Mouse (Mus musculus) MEL (cell line): ENCODE data around the gene Sp6. TPM values are rescaled to one million over a fixed set of nuclear protein-coding genes. Genes with fewer than 3 reads are reported as not detected.

Experiments used
- DNase-seq: peaks from one replicate; pipeline ENCODE4 v3.0.0; 2011; ENCODE audit warnings: low read depth, low spot score
- H3K27ac ChIP-seq: 2 replicates; pipeline ENCODE4 v1.5.1; 2012; ENCODE audit warnings: low read depth, mild to moderate bottlenecking, control low read depth, low read length, moderate library complexity; ENCODE audit not compliant: control insufficient read depth
- H3K27me3 ChIP-seq, 2 experiments: fragments of 150-350 bp in 1 of 2; sonication (generic) in 1 of 2; 2 replicates each; pipeline ENCODE4 v1.6.1; 2012; ENCODE audit warnings: low read length in 2 of 2, mild to moderate bottlenecking in 2 of 2, improper control_type of control experiment in 1 of 2, moderate library complexity in 1 of 2; ENCODE audit not compliant: insufficient read depth in 2 of 2, control insufficient read depth in 1 of 2
- H3K36me3 ChIP-seq, 2 experiments: 2 replicates each; pipeline ENCODE4 v1.6.1; 2012 to 2014; ENCODE audit warnings: low read length in 2 of 2, improper control_type of control experiment in 1 of 2, inconsistent platforms in 1 of 2, mild to moderate bottlenecking in 1 of 2; ENCODE audit not compliant: insufficient read depth in 2 of 2, control insufficient read depth in 1 of 2
- H3K4me1 ChIP-seq, 2 experiments: fragments of 150-350 bp in 1 of 2; sonication (generic) in 1 of 2; 2 replicates each; pipeline ENCODE4 v1.6.1; 2012; ENCODE audit warnings: low read length in 2 of 2, improper control_type of control experiment in 1 of 2, mild to moderate bottlenecking in 1 of 2; ENCODE audit not compliant: insufficient read depth in 2 of 2, control insufficient read depth in 1 of 2
- H3K4me3 ChIP-seq, 2 experiments: fragments of 150-350 bp in 1 of 2; sonication (generic) in 1 of 2; 2 replicates each; pipeline ENCODE4 v1.5.1; 2012; ENCODE audit warnings: low read depth in 2 of 2, low read length in 2 of 2, mild to moderate bottlenecking in 2 of 2, moderate library complexity in 2 of 2, control low read depth in 1 of 2, improper control_type of control experiment in 1 of 2; ENCODE audit not compliant: control insufficient read depth in 1 of 2, insufficient read depth in 1 of 2
- H3K79me2 ChIP-seq: 2 replicates; pipeline ENCODE4 v1.6.1; 2012; ENCODE audit warnings: mild to moderate bottlenecking, low read length, moderate library complexity; ENCODE audit not compliant: control insufficient read depth, poor library complexity, insufficient read depth
- H3K9ac ChIP-seq: 2 replicates; pipeline ENCODE4 v1.6.1; 2012; ENCODE audit warnings: low read depth, mild to moderate bottlenecking, control low read depth, low read length, moderate library complexity; ENCODE audit not compliant: control insufficient read depth, poor library complexity, severe bottlenecking
- H3K9me3 ChIP-seq: fragments of 150-350 bp; sonication (generic); replicated peaks from 2 replicates; pipeline ENCODE4 v1.6.1; 2012; ENCODE audit warnings: mild to moderate bottlenecking, low read length, improper control_type of control experiment, moderate library complexity; ENCODE audit not compliant: insufficient read depth
- E2F4 ChIP-seq: IDR thresholded peaks from 2 replicates; pipeline ENCODE4 v1.6.1; 2011; ENCODE audit warnings: low read depth, low read length, improper control_type of control experiment, borderline replicate concordance
- ETS1 ChIP-seq: IDR thresholded peaks from 2 replicates; pipeline ENCODE4 v1.6.1; 2012; ENCODE audit warnings: low read depth, mild to moderate bottlenecking, inconsistent platforms, low read length, improper control_type of control experiment, moderate library complexity
- GATA1 ChIP-seq: IDR thresholded peaks from 2 replicates; pipeline ENCODE4 v1.6.1; 2011; ENCODE audit warnings: low read depth, low read length, improper control_type of control experiment
- KAT2A ChIP-seq: conservative IDR thresholded peaks from 2 replicates; pipeline ENCODE4 v1.6.1; 2012; ENCODE audit warnings: low read depth, low read length, improper control_type of control experiment, inconsistent platforms
- MAFK ChIP-seq: IDR thresholded peaks from 2 replicates; pipeline ENCODE4 v1.6.1; 2011; ENCODE audit warnings: low read depth, mild to moderate bottlenecking, low read length, improper control_type of control experiment, borderline replicate concordance
- MAX ChIP-seq: IDR thresholded peaks from 2 replicates; pipeline ENCODE4 v1.6.1; 2011; ENCODE audit warnings: low read length, improper control_type of control experiment
- MXI1 ChIP-seq: IDR thresholded peaks from 2 replicates; pipeline ENCODE4 v1.6.1; 2011; ENCODE audit warnings: mild to moderate bottlenecking, low read depth, low read length, improper control_type of control experiment
- MYC ChIP-seq: IDR thresholded peaks from 2 replicates; pipeline ENCODE4 v1.6.1; 2011; ENCODE audit warnings: low read depth, mild to moderate bottlenecking, low read length, improper control_type of control experiment, moderate library complexity
- POLR2AphosphoS2 ChIP-seq: IDR thresholded peaks from 2 replicates; pipeline ENCODE4 v1.6.1; 2011; ENCODE audit warnings: low read length, improper control_type of control experiment
- RAD21 ChIP-seq: IDR thresholded peaks from 2 replicates; pipeline ENCODE4 v1.6.1; 2011; ENCODE audit warnings: mild to moderate bottlenecking, low read depth, low read length, improper control_type of control experiment
- SIN3A ChIP-seq: IDR thresholded peaks from 2 replicates; pipeline ENCODE4 v1.6.1; 2012; ENCODE audit warnings: low read length, improper control_type of control experiment, inconsistent platforms
- SMC3 ChIP-seq: IDR thresholded peaks from 2 replicates; pipeline ENCODE4 v1.6.1; 2011; ENCODE audit warnings: low read depth, low read length, improper control_type of control experiment
- TBP ChIP-seq: IDR thresholded peaks from 2 replicates; pipeline ENCODE4 v1.8.0; 2011; ENCODE audit warnings: low read depth, low read length, improper control_type of control experiment
- UBTF ChIP-seq: IDR thresholded peaks from 2 replicates; pipeline ENCODE4 v1.6.1; 2012; ENCODE audit warnings: low read depth, mild to moderate bottlenecking, inconsistent platforms, low read length, improper control_type of control experiment, moderate library complexity, borderline replicate concordance; ENCODE audit not compliant: insufficient read depth
- ZMIZ1 ChIP-seq: IDR thresholded peaks from 2 replicates; pipeline ENCODE4 v1.6.1; 2012; ENCODE audit warnings: low read depth, mild to moderate bottlenecking, inconsistent platforms, low read length, improper control_type of control experiment, moderate library complexity
- polyA plus RNA-seq, 2 experiments: library from polyadenylated mRNA; stranded (reverse) in 1 of 2; unstranded in 1 of 2; fragments of >175 nt in 1 of 2; fragments of >200 nt in 1 of 2; gene quantifications; 2 replicates each; pipeline versions ENCODE4 v1.2.1 to v1.2.4; 2012; ENCODE audit warnings: low replicate concordance in 2 of 2, low read depth in 1 of 2; ENCODE audit not compliant: insufficient read length in 2 of 2, insufficient read depth in 1 of 2, missing spikeins in 1 of 2
- total RNA-seq: library from RNA; depleted of rRNA; stranded (reverse); fragments of 300-350 nt; gene quantifications from 2 replicates; pipeline ENCODE4 v1.2.3, GENCODE M21; 2012

The Sp6 gene
- total and polyA plus RNA-seq, 3 experiments = 0.04 TPM; not detected in 2

DNA sequence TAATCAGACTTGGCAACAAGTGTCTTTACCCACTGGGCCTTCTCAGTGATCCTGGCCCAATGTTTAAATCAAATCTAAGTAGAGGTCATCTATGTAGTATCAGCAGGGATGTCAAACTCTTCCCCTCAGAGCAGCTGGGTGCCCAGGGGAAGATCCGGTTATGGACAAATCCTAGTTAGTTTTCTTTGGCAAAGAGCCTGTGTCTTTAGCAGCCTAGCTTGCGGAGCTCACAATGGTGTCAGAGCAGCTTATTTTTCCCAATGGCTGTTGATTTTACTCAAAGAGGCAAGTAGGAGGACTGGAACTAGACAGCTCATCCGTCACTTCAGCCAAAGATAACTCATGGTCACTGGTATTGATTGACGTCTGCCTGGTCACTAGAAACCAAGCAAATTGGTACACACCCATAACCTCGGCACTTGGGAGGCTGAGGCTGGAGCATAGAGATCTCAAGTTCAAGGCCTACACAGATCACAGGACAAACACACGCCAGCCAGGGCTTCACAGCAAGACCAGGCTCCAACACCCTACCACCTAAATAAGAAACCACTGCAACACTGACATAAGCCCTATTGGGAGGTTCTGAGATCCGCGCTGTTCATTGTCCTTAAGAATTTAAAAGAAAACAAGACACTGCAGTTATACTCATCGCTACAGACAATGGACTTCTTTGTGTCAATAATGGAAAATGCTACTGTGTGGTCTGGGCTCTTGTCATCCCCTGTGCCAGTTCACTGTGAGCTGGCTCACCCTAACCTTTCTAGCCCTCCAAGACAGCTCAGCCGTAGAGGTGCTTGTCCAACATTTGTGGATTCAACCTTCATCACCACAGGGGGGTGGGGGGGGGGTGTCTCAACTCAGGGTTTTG, 37.4 kb upstream of the Sp6 start:
- Histone ChIP-seq H3K4me1 (peaks cover 9 to 28% of the 10 kb centered on the region in 2 experiments), H3K36me3 (peaks cover 0 to 24% of the 10 kb centered on the region in 2 experiments; a peak in 2 of 4 replicates), H3K9me3 (no peaks in the 10 kb centered on the region), H3K4me3 (peak overlapping the region in 1 of 2 experiments; percentile 68; a peak in 2 of 4 replicates), H3K27me3 (no peaks in the 10 kb centered on the region), H3K79me2 (peaks cover 35% of the 10 kb centered on the region), H3K27ac (peak overlapping the region; percentile 70), H3K9ac (peak overlapping the region; percentile 77)
- TF ChIP-seq GATA1 = no peak
- TF ChIP-seq POLR2AphosphoS2 = no peak
- no peak for TF ChIP-seq MAX
- TF ChIP-seq MXI1 = no peak
- TF ChIP-seq KAT2A = no peak
- no peak for TF ChIP-seq MYC
- no peak for TF ChIP-seq RAD21
- no peak for TF ChIP-seq SMC3
- TF ChIP-seq E2F4 = no peak
- TF ChIP-seq SIN3A = no peak
- TF ChIP-seq TBP = no peak
- TF ChIP-seq MAFK = no peak
- DNase-seq = no peak

DNA sequence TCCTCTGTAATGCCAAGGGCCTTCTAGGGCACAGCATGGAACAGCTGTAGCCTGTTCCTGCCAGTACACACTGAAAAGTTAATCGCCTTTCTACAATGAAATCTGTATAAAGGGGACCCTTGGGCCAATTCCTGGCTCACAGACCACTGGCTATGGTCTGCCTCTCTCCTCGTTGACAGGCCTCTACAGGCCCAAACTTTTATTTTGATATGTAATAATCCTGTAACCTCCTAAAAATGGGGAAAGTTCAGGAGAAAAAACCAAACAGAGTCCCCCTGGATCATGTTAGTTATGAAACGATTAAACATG, 36.9 kb upstream of the Sp6 start:
- no peak for DNase-seq
- no peaks in the 10 kb centered on the region for H3K9me3 ChIP-seq
- H3K27me3 ChIP-seq = no peaks in the 10 kb centered on the region
- H3K36me3 ChIP-seq = peaks cover 0 to 24% of the 10 kb centered on the region in 2 experiments; a peak in 2 of 4 replicates
- TF ChIP-seq MAFK = no peak
- no peak for TF ChIP-seq UBTF
- no peak for TF ChIP-seq ETS1
- TF ChIP-seq MAX = no peak
- 0 out of 2 replicates have a peak, but pooled peaks have one; percentile 15 for TF ChIP-seq ZMIZ1
- peak overlapping the region; percentile 70 for H3K27ac ChIP-seq
- peak overlapping the region; percentile 68 to 79 for H3K4me3 ChIP-seq
- peaks cover 34% of the 10 kb centered on the region for H3K79me2 ChIP-seq
- H3K4me1 ChIP-seq = peaks cover 9 to 28% of the 10 kb centered on the region in 2 experiments
- peak overlapping the region; percentile 77 for H3K9ac ChIP-seq
